Mouse (Mus musculus) R1 (cell line): ENCODE data around the gene Zfp324.

Source experiments
- DNase-seq: peaks from one replicate; pipeline ENCODE4 v3.0.0-alpha.2; 2018; ENCODE audit warnings: low read depth, low spot score

The Zfp324 gene

DNA sequence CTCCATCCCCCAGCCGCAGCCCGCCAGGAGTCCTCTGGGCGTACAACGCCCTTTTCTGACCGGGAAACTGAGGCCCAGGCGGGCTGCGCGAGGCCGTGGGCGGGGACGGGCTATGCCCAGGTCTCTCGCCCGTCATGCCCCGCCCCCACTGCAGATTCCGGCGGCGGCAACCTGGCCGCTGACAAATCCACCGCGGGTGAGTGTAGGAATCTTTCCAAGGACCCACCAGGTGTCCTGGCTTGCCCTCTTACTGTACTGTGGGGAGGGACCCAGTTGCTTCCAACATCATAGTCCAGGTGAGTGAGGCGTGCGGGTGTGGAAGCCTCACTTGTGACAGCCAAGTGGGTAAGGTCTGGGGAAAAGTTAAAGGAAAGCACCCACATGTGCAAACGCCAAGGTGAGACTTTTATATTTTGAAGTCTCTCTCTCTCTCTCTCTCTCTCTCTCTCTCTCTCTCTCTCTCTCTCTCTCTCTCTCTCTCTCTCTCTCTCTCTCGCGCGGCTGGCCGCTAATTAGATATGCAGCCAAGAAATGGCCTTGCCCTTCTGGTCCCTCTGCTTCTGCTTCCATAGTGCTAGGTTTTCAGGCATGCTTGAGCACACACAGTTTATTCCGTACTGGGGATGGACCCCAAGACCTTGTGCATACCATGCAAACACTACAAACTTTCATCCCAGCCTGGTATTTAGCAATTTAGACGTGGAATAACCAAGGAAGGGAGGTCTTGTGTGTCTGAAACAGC, 637 bp downstream of the Zfp324 start:
- DNase-seq: peak; percentile 69

DNA sequence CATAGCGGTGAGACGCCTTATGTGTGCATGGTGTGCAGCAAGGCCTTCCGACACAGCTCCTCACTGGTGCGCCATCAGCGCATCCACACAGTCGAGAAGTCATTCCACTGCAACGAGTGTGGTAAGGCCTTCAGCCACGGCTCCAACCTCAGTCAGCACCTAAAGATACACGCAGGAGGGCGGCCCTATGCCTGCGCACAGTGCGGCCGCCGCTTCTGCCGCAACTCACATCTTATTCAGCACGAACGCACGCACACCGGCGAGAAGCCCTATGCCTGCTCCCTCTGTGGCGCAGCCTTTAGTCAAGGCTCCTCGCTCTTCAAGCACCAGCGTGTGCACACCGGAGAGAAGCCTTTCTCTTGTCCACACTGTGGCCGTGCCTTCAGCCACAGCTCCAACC, 5.3 kb downstream of the Zfp324 start:
- peak; percentile 67 for DNase-seq

DNA sequence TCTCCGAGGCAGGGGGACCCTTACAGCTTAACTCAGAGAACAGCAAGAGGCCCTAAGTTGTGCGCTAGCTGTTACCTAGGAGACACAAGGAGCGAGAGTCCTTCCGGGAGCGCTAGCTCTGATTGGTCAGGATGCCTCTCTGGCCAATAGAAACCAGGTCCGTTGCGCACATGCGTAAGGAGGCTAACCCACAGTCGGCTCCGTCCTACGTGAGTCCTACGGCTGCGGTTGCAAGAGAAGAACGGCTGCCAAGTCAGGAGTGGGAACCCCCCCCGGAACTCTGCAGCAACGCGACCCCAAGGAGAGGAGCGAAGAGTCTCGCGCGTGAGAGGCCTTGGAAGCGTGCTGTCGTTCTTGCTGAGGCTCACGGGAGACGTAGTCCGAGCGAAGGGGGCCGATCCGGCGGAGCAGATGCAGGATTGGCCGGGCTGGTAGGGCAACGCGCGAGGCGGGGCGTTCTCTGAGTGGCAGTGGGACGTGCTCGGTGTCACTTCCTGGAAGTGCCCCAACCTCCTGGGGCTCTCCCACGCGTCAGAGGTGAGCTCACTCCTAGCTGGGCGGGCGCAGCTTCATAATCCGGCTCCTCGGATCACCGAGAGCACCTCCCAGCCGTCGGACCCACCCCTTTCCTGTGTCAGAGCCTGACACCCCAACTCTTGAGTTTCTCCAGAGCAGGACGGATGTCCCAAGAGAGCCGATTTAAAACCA, 12.2 kb downstream of the Zfp324 start, which contains the start of gene Zfp446:
Zfp446 (plus strand) TSS at position 167 of the 708 bp plus-strand sequence.
- DNase-seq: peak; percentile 99

DNA sequence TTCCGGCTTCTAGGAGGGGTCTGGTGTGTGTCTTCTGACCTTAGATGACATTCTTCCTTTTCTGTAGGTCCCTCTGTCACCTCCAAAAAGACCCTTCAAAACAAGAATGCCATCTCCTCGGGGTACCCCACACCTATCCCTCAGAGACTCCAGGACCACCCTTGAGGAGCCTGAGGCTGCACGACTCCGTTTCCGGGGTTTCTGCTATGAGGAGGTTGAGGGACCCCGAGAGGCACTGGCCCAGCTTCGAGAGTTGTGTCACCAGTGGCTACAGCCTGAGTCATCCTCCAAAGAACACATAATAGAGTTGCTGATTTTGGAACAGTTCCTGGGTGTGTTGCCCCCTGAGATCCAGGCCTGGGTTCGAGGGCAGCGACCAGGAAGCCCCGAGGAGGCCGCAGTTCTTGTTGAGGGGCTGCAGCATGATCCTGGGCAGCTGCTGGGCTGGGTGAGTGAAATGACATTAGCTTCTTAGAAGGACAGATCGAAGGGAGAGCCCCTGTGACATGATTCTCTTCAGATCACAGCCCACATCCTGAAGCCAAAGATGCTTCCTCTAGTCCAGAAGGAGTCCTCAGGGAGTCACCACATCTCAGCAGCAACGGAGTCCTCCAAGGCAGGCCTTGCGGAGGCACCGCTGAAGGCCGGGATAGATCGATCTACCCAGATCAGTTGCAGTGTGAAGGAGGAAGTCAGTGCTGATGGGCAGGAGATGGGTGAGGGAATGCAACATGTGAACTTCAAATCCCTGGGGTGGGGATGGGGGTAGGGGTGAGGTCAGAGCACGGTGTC, 13.5 kb downstream of the Zfp324 start:
- no peak for DNase-seq

DNA sequence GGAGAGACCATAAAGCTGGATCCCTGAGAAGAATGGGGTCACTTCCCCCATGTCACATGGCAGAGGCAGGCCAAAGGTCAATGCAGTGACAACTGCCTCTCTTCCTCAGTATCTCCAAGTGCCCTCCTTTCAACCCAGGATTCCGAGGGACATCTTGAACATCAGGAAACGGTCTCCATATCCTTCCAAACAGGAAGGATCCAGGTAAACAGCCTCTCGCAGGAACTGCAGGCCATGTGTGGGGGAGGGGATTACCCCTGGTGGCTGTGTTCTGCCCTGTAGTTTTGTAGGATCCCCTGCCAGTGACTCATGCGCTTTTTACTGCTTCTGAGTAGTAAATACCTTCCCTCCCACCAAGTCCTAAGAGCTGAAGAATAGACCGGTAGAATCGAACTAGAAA, 14.1 kb downstream of the Zfp324 start:
- DNase-seq: peak; percentile 75

DNA sequence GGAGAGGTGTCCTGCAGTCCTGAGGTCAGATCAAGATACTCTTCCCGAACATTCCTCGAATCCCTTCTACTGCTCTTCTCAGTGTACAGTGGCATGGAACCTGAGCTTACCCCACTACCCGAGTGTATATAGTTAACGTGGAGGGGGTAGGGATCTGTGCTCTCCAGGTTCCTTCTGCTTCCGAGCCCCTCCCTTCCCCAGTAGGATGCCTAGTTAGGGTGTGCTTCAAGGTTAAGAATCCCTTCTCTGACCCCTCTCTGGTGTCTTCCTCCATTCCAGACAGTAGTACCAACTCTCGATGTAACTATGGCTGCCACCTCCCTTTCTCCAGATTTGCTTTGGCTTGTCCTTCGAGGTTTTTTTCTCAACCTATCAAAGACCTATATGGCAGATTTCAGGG, 14.7 kb downstream of the Zfp324 start:
- DNase-seq: peak; percentile 75

DNA sequence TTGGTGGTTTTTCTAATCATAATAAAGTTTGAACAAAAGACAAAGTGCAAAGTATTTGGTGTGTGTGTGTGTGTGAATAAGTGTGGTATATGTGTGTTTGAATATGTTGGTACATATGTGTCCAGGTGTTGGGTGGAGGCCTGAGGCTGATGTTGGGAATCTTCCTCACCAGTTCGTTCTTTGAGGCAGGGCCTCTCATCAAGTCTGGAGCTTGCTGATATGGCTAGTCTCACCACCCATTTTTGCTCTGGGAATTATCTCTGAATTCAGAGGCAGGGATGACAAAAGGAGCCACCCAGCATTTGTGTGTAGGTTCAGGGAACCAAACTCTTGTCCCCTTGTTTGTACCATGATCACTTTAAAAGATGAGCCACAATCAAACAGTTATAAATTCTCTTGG, 20.1 kb downstream of the Zfp324 start:
- no peak for DNase-seq

DNA sequence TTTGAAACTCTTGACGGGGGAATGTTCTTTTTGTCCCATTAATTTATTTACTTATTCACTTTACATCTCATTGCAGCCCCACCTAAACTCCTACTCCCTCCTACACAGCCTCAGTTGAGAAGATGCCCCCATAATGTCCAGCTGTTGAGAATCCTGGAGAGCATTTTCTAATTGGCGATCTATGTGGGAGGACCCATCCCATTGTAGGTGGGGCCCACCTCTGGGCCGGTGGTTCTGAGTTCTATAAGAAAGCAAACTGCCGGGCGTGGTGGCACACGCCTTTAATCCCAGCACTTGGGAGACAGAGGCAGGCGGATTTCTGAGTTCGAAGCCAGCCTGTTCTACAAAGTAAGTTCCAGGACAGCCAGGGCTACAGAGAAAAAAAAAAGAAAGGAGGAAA, 21.3 kb downstream of the Zfp324 start:
- peak; percentile 73 for DNase-seq

DNA sequence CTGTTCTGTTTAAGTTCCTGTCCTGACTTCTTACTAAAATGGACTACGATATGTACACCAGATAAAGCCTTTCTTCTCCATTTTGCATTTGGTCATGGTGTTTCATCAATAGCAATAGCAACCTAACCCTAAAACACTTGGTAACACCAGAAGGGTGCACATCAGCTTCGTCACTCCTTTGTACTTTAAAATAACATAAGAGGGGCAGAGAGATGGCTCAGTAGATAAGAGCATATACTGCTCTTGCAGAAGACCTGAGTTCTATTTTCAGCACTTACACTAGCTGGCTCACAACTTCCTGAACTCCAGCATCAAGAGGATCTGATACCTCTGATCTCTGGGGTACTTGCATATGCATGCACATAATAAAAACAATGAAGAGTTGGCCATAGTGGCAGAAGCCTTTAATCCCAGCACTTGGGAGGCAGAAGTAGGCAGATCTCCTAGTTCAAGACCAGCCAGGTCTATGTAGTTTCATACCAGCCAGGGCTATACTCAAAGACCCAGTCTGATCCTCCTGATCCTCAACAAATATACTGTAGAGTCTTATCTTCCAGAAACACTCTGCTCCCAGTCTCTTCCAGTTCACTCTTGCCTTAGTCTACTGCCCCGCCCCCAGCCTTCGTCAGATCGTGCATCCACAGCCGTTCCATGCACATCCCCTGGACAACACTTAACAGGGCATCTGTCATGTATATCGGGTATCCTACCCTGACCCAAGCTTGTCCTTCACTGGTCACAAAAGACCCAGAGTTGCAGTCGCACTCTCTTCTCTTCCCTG, 22.0 kb downstream of the Zfp324 start:
- no peak for DNase-seq

DNA sequence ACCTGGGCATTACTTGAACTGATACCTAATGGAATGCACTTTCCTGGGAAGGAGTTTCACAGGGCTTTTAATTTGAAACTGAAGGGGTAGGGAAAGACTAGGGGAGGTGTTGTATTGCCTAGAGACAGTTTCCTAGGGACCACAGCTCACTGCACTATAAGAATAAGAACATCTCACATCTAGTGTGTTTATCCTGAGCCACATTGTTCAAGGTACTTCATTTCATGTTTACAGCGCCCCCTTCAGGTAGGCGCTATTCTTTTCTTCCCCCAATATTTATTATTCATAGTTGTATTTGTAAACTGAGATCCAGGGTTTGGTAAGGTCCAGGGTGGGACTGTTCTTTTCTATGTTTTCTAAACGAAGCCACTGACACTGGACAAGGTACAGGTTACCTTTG, 26.6 kb downstream of the Zfp324 start:
- peak; percentile 77 for DNase-seq

DNA sequence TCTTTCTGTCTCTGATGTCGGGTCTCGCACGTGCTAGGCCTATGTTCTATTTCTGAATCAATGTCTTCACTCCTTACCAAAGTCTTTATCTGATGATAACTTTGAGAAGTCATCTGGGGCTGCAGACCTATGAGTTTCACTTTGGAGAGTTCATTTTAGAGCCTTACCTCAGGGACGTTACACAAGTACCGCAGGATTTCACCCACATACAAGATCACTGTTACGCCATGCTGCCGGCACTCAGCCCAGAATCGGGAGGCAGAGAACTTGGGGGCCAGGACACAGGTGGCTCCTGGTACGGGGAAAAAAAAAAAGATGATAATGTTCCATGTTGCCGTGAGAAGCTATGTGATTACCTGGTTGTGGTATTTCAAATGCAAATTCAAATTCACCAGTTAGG, 27.5 kb downstream of the Zfp324 start:
- DNase-seq: no peak

DNA sequence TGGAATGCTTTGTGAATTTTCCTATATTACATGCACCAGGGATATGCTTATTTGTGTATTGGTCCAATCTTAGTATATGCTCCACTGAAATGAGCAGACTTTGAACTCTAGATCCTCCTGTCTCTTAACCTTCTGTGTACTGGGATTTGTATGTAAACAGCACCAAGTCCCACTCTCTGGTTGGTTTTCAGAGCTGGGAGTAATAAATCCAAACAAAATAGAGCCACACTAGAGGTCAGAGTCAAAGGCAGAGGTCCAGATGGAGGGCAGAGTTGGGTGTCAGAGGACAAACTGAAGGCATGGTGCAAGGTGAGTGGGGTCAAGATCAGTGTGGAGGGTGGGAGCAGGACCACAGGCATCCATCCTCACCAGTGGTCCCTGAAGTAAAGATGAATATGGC, 30.2 kb downstream of the Zfp324 start:
- DNase-seq: no peak

DNA sequence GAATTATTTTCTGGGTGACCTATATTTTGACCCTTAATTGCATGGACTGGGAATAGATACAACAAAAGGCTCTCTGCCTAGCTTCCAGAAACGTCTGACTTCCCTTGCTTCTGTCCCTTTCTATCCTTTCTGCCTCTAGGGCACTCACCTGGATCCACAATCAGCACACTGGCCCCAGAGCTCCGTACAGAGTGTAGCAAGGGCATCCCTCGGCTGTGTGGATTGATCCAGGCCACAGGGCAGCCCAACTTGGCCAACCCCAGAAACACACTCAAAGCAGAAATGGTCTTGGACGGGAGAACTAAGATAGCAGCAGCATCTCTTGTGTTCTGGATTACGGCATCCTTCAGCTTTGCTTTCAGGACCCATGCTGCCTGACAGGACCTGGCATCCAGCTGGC, 31.6 kb downstream of the Zfp324 start:
- DNase-seq: no peak

DNA sequence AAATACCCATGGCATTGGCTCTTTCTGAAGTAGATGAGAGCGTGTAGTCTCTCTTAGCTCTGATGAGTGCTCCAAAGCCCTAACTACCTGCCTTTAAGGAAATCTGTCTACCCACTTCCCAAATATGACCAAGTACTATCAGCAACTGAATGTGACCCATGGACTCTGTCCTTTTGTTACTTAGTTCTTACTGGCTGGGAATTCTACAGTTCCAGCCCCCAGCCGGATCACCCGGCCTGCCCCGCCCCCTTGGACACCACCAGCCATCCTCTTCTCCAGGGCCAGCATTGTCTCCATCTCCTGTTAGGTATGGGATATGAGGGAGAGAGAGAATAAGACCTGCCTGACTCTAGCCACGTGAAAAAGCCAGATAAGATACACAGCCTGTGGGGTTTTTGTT, 32.4 kb downstream of the Zfp324 start, which contains the start of gene Slc27a5:
Slc27a5 (minus strand) TSS at position 140 of the 400 bp plus-strand sequence.
- no peak for DNase-seq

DNA sequence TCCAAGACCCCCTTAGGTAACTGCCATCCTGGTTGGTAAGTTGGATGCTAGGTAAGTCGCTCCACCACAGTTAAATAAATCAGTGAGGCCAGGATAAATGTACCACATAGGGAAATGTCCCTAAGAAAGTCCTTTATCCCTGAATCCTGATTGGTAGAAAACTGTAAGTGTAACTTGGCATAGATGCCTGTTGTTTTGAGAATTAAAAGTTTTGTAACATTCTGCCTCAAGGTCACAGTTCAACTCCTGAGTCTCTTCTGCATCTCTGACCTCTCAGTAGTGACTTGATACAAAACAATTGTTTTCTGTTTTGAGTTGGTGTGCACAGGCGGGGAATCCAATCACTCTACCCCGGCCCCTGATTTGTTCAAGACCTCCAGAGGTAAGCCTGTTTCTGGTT, 33.2 kb downstream of the Zfp324 start, which contains the start of gene Trim28:
Trim28 (plus strand) TSS at position 264 of the 400 bp plus-strand sequence.
- no peak for DNase-seq

DNA sequence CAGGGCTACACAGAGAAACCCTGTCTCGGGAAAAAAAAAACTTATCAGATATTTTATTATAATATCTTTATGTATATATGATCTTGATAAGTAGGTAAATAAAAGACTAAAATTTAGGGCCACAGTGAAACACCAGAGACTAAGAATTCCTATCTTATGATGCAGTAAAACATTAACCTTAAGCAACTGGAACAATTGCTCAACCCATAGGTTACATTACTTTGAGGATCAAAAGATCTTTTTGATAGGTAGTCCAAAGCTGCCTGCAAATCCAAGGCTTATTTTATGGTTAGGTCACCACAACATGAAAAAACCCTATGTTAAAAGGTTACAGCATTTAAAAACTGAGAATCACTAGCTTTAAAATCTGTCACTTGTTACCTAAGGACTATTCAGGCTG, 35.9 kb downstream of the Zfp324 start:
- DNase-seq: no peak

DNA sequence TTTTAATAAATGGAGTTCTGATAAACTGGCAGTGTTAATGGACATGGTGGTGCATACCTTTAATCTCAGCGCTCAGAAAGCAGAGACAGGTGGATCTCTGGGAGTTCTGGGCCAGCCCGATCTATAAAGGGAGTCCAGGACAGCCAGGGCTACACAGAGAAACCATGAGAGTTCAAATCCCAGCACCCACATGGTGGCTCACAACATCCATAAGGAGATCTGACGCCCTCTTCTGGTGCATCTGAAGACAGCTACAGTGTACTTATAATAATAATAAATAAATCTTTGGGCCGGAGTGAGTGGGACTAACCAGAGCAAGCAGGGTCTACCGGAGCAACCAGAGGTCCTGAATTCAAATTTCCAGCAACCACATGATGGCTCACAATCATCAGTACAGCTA, 37.7 kb downstream of the Zfp324 start:
- DNase-seq: peak; percentile 67

DNA sequence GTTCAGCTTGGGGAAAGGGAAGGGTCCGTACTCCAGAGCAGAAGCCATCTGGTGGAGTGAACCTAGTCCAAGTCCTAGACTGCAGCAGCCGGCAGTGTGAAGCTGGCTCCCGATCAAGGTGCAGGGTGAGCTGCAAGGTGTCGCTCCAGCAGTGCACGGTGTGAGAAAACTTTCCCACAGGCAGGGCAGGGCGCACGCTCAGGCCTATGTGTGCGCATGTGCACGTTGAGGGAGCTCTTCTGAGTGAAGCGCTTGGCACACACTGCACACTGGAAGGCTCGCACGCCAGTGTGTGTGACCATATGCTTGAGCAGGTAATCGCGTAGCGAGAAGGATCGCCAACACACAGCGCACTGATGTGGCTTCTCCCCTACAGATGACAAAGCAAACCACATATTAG, 40.4 kb downstream of the Zfp324 start:
- peak; percentile 77 for DNase-seq

DNA sequence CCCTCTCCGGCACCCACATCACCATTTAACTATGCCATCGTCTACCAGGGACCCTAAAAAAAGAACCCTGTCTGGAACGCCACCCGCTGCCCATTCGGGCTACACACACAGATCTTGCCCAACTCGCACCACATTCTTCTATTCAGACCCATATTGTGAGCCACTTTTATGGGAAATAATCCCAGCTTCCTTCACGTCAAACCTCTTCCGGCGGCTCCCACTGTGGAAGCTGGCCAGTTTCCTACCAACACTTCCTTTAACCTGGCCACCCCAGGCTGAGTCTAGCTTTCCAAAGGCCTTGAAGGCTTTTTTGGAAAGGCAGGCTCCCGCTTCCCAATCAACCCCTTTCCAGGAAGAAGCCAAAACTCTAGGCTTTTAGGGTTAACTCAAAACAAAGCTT, 40.9 kb downstream of the Zfp324 start:
- DNase-seq: no peak

DNA sequence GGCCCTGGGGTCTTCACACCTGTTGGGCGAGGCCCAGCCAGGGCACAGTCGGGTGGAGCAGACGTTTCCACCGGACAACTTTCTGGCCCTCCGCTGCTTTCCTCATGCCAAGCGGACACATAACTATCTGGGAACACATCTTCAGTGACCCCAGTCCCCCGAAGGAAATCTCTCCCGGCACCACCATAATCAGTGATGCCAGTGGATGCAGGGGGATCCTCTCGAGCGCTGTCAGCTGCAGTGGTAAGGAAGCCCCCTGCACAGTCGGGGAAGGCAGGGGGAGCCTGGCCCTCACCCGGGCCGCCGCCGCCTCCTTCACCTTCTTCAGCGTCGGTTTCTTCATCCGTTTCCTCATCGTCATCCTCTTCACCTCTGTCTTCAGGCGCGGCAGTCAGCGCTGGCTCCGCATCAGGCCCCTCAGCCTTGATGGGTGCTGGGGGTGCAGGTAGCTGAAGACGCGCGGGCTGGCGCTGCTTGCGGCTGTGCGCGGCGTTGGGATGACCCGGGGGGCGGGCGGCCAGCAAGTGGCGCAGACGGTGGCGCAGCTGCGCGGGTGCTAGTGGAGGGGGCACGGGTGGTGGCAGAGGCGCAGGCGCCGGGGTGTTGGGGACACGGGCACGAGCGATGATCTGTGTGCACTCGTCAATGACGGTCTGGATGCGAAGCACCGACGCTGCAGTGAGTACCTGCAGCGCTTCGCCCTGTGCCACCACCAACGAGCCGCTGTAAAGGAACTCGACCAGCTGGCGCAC, 41.9 kb downstream of the Zfp324 start:
- DNase-seq: peak; percentile 24
